Mouse (Mus musculus): ENCODE data around the gene Ndufa11.

GRCm38 (mm10) chr17:56765431-56765830, 47.9 kb downstream of the Ndufa11 start:
- TF ChIP-seq CTCF (conservative IDR thresholded peaks at IDR 0.05; ENCODE audit: insufficient read depth, insufficient read length, low read depth, low read length) = no peak
- TF ChIP-seq POLR2A (IDR thresholded peaks at IDR 0.05; ENCODE audit: low read depth, low read length) = no peak

Measured in kidney, adult 2 months (tissue).